Mouse (Mus musculus): Measurements from ENCODE around the gene 1700061G19Rik.

GRCm38 (mm10) chr17:56848785-56849184 is 26.5 kb upstream of the 1700061G19Rik start:
- TF ChIP-seq CTCF (IDR thresholded peaks at IDR 0.05 in 2 of 3, conservative IDR thresholded peaks at IDR 0.05 in 1 of 3; ENCODE audit: control insufficient read depth in 1 of 3, insufficient read depth in 1 of 3, low read depth in 2 of 3, low read length in 3 of 3, poor library complexity in 1 of 3, severe bottlenecking in 1 of 3) (no peak), POLR2A (IDR thresholded peaks at IDR 0.05; ENCODE audit: control insufficient read depth in 1 of 2, insufficient read depth in 1 of 2, low read depth in 1 of 2, low read length in 2 of 2, poor library complexity in 1 of 2) (no peak), E2F4 (IDR thresholded peaks at IDR 0.05; ENCODE audit: borderline replicate concordance, low read depth, low read length) (no peak), USF1 (IDR thresholded peaks at IDR 0.05; ENCODE audit: low read depth, low read length) (no peak), MAX (IDR thresholded peaks at IDR 0.05; ENCODE audit: low read length) (no peak), CHD2 (IDR thresholded peaks at IDR 0.05; ENCODE audit: low read length) (no peak), HCFC1 (IDR thresholded peaks at IDR 0.05; ENCODE audit: low read depth, low read length) (no peak)

All from MEL (cell line).